Mouse (Mus musculus) cerebellum, adult 2 months (tissue): Measurements from ENCODE around the gene Atr. TPM values are rescaled to one million over a fixed set of nuclear protein-coding genes. Genes with fewer than 3 reads are reported as not detected.
"Not testable (repeated sequence)": the region's sequence is repeated elsewhere in the genome, so short reads cannot be mapped to it uniquely, and the experiment has no call there.

Experiments used
- DNase-seq, 2 experiments: peaks; one replicate each; pipeline ENCODE4 v3.0.0; 2021
- H3K27ac ChIP-seq: fragments of 200-500 bp; 2 replicates; pipeline ENCODE4 v1.5.1; 2012; ENCODE audit warnings: low read length, control low read depth, inconsistent platforms; ENCODE audit not compliant: insufficient read depth
- H3K27me3 ChIP-seq: fragments of 200-500 bp; 2 replicates; pipeline ENCODE4 v1.6.1; 2012; ENCODE audit warnings: inconsistent platforms, mild to moderate bottlenecking, low read length, moderate library complexity; ENCODE audit not compliant: control insufficient read depth, insufficient read depth
- H3K4me1 ChIP-seq: fragments of 200-500 bp; 2 replicates; pipeline ENCODE4 v1.6.1; 2011; ENCODE audit warnings: low read length; ENCODE audit not compliant: control insufficient read depth, insufficient read depth
- H3K4me3 ChIP-seq: fragments of 200-500 bp; replicated peaks from 2 replicates; pipeline ENCODE3; 2011; ENCODE audit warnings: mild to moderate bottlenecking, low read depth, low read length, control low read depth; ENCODE audit not compliant: insufficient read depth
- CTCF ChIP-seq: fragments of 200-500 bp; IDR thresholded peaks from 2 replicates; pipeline ENCODE4 v1.5.1; 2011; ENCODE audit warnings: low read depth, mild to moderate bottlenecking, control low read depth, low read length, moderate library complexity, borderline replicate concordance; ENCODE audit not compliant: insufficient read depth
- POLR2A ChIP-seq: fragments of 200-500 bp; IDR thresholded peaks from 2 replicates; pipeline ENCODE4 v1.6.1; 2011; ENCODE audit warnings: low read length, control low read depth, borderline replicate concordance; ENCODE audit not compliant: insufficient read depth
- WGBS: fragments of 180-500 bp; shearing (Covaris S2); methylation state at CpG from one replicate; pipeline ENCODE4 v1.1.7; 2018; 5-methylcytosine and 5-hydroxymethylcytosine counted together
- polyA plus RNA-seq: library from polyadenylated mRNA; depleted of rRNA; stranded (reverse); fragments of >200 nt; gene quantifications from 2 replicates; pipeline ENCODE4 v1.2.3, GENCODE M21; 2012

The Atr gene
- polyA plus RNA-seq, 1 experiment: 7.2 TPM

GRCm38 (mm10) chr9:95954585-95955461 lies 97.4 kb downstream of the Atr start, which contains the start of gene Xrn1:
Gene Xrn1, plus strand, starts transcription at chr9:95954760.
- peak; percentile 92 to 93 for DNase-seq
- peak within 1 kb of the TSS; percentile 91 for H3K4me3 ChIP-seq
- TF ChIP-seq CTCF (no peak), POLR2A (peak; percentile 74; the same call in 1 of the 2 replicates)
- peak within 1 kb of the TSS; percentile 30 for H3K27ac ChIP-seq
- no peaks in the 10 kb centered on the region; the same call in 1 of the 2 replicates for H3K4me1 ChIP-seq
- no peaks in the 10 kb centered on the region for H3K27me3 ChIP-seq
- WGBS: under 1% methylated on average over 57 of the region's 57 CpGs

GRCm38 (mm10) chr9:95957611-95958010 lies 100.2 kb downstream of the Atr start:
- no peak overlapping the region for H3K4me3 ChIP-seq
- 90% methylated on average over 2 of the region's 2 CpGs for WGBS
- no peak overlapping the region for H3K27ac ChIP-seq
- no peaks in the 10 kb centered on the region for H3K27me3 ChIP-seq
- no peak for DNase-seq
- H3K4me1 ChIP-seq: no peaks in the 10 kb centered on the region; the same call in 1 of the 2 replicates
- TF ChIP-seq CTCF (no peak), POLR2A (no peak)

- TF ChIP-seq CTCF: no peak
- no peak for TF ChIP-seq POLR2A
- Histone ChIP-seq H3K4me1 (no peaks in the 10 kb centered on the region; the same call in 1 of the 2 replicates), H3K27me3 (no peaks in the 10 kb centered on the region), H3K4me3 (no peak overlapping the region), H3K27ac (no peak overlapping the region)
- DNase-seq: no peak
- 91% methylated on average over 7 of the region's 7 CpGs for WGBS
Measured at GRCm38 (mm10) chr9:95958041-95958730, 100.8 kb downstream of the Atr start.

- not testable (repeated sequence) for H3K27me3 ChIP-seq, H3K4me1 ChIP-seq, H3K4me3 ChIP-seq, H3K27ac ChIP-seq, DNase-seq
- 98% methylated on average over 2 of the region's 2 CpGs for WGBS
Measured at GRCm38 (mm10) chr9:95958731-95959105, 101.3 kb downstream of the Atr start.

GRCm38 (mm10) chr9:95959246-95959645 lies 101.8 kb downstream of the Atr start:
- Histone ChIP-seq H3K4me3 (no peak overlapping the region), H3K4me1 (no peaks in the 10 kb centered on the region; the same call in 1 of the 2 replicates), H3K27me3 (no peaks in the 10 kb centered on the region), H3K27ac (no peak overlapping the region)
- TF ChIP-seq CTCF (no peak), POLR2A (no peak)
- WGBS: 71% methylated on average over 6 of the region's 6 CpGs
- DNase-seq: no peak

GRCm38 (mm10) chr9:95959732-95960428 lies 102.5 kb downstream of the Atr start:
- TF ChIP-seq CTCF (no peak), POLR2A (no peak)
- no peak overlapping the region for H3K4me3 ChIP-seq
- no peak for DNase-seq
- H3K27me3 ChIP-seq: no peaks in the 10 kb centered on the region
- WGBS: 90% methylated on average over 3 of the region's 3 CpGs
- no peaks in the 10 kb centered on the region; the same call in 1 of the 2 replicates for H3K4me1 ChIP-seq
- no peak overlapping the region for H3K27ac ChIP-seq

GRCm38 (mm10) chr9:95961058-95961457 lies 103.7 kb downstream of the Atr start:
- H3K4me3 ChIP-seq: no peak overlapping the region
- H3K27me3 ChIP-seq: no peaks in the 10 kb centered on the region
- DNase-seq: no peak
- no peak overlapping the region for H3K27ac ChIP-seq
- TF ChIP-seq POLR2A (no peak), CTCF (no peak)
- H3K4me1 ChIP-seq: no peaks in the 10 kb centered on the region; the same call in 1 of the 2 replicates

- DNase-seq: no peak
- no peak overlapping the region for H3K4me3 ChIP-seq
- no peaks in the 10 kb centered on the region for H3K27me3 ChIP-seq
- no peak overlapping the region for H3K27ac ChIP-seq
- TF ChIP-seq POLR2A: no peak
- TF ChIP-seq CTCF: no peak
- no peaks in the 10 kb centered on the region; the same call in 1 of the 2 replicates for H3K4me1 ChIP-seq
- 96% methylated on average over 13 of the region's 13 CpGs for WGBS
Measured at GRCm38 (mm10) chr9:95964037-95964436, 106.6 kb downstream of the Atr start.
